Mouse (Mus musculus) stomach, postnatal 0 days (tissue): ENCODE results near the gene Ccdc144b.

Experiments used
- CTCF ChIP-seq: IDR thresholded peaks from 2 replicates; pipeline ENCODE4 v1.5.1; 2016; ENCODE audit warnings: antibody characterized with exemption, low read depth, mild to moderate bottlenecking, moderate library complexity
- EP300 ChIP-seq: optimal IDR thresholded peaks from 2 replicates; pipeline ENCODE3; 2016; ENCODE audit warnings: antibody characterized with exemption

GRCm38 (mm10) chr3:35988031-35988430 is 65.3 kb downstream of the Ccdc144b start:
- TF ChIP-seq EP300: no peak
- no peak for TF ChIP-seq CTCF
